Mouse (Mus musculus) 416B (cell line): Measurements from ENCODE around the gene Arhgef10l.
A peak's percentile ranks its signal among the peaks of the same experiment; 100 is the strongest.

Experiments used
- DNase-seq: peaks from one replicate; pipeline ENCODE4 v3.0.0; 2011; ENCODE audit warnings: low read depth

The Arhgef10l gene

DNA sequence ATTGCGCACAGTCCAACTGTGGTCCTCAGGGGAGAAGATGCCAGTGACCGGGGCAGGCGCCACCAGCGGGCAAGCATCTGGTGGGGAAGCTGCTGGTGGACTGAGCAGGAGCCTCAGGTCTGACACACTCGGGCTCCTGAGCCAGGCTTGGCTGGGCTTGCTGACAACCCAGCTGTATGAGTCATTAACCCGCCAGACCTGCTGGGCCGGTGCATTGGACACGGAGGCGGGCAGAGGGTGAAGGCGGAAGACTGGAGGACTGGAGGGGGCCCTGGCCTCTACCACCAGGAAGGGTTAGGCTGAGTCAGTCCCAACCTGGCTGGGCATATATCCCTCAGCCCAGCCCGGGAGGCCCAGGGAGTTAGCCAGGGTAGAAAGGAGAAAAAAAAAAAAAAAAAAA lies at the start of gene Arhgef10l:
TSS of gene Arhgef10l (minus strand) at position 253 of the 400 bp plus-strand sequence.
- peak; percentile 91 for DNase-seq

DNA sequence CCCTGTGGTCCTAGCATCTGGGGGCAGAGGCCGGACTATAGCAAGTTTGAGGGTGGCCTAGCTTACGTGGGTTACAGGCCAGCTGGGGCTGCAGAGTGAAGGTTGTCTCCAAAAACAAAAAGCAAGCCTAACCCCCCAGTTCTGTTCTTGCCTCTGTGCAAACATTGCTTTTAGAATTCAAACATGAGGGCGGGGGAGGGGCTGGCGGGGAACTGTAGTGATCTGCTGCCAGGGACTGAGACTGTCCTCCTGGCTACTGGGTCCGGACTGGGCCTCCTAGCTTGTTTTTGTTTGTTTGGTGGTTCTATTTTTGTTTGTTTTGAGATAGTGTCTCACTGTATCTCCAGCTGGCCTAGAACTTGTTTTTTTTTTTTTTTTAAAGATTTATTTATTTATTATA lies 48.8 kb upstream of the Arhgef10l start:
- DNase-seq: no peak

- DNase-seq: peak; percentile 76
Observed at GRCm38 (mm10) chr4:140713480-140714365, 47.9 kb upstream of the Arhgef10l start.

GRCm38 (mm10) chr4:140711360-140711759 lies 45.5 kb upstream of the Arhgef10l start:
- DNase-seq: no peak

- no peak for DNase-seq
Observed at GRCm38 (mm10) chr4:140710781-140711180, 45.0 kb upstream of the Arhgef10l start.

GRCm38 (mm10) chr4:140709617-140710016 lies 43.8 kb upstream of the Arhgef10l start:
- no peak for DNase-seq

- DNase-seq: no peak
Observed at GRCm38 (mm10) chr4:140709111-140709510, 43.3 kb upstream of the Arhgef10l start.

- no peak for DNase-seq
Observed at GRCm38 (mm10) chr4:140708297-140708927, 42.6 kb upstream of the Arhgef10l start.

- DNase-seq: no peak
Observed at GRCm38 (mm10) chr4:140707615-140708014, 41.8 kb upstream of the Arhgef10l start.

GRCm38 (mm10) chr4:140704166-140704565 lies 38.4 kb upstream of the Arhgef10l start:
- DNase-seq: peak; percentile 80

DNA sequence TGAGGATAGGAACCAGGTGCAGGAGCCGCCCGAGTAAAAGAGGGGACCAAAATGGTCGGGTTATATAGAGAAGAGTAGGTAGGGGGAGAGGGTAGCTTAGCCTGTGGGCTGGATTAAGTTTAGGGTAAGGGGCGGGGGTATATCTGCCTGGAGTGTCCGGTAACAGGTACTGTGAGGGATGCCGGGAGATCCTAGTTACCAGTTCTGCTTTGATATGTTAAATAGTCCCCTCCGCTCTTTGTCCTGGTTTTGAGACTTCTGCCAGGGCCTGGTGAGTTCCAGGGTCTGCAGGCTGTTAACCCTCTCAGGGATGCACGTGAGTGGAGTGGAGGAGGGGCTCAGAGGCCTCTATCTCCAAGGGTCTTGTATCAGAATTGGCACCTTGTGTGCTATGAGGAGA lies 37.8 kb upstream of the Arhgef10l start:
- no peak for DNase-seq

DNA sequence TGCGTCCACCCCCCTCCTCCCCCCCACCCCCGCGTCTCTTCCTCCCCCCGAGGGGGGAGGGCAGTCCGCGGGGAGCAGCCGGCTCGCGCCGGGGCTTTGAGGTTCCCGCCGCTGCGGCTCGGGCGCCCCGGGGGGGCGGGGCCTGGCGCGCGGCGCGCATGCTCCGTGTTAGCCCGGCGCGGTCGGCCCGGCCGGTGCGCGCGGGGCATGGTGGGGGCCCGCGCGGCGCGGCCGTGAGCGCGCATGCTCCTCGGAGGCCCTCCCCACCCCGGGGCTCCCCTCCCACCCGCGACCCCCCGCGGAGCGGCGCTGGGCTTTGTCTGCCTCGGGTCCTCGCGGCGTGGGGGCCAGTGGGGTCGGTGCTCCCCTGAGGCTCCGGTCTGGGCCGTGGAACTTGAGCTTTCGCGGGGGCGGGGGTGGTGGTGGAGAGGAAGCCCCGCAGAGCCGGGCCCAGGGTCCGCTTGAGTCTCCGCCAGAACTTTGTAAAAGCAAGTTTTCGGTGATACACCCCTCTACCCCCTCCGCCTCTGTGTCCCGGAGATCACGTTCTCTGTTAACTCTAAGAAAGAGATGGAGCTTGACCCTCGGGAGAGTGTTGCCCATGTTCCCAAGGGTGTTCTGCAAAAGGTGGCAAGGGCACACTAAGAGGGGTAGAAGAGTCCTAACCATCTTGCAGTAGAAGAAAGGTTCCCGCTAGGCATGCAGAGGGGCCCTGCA lies 37.0 kb upstream of the Arhgef10l start:
- peak; percentile 76 for DNase-seq

- DNase-seq: peak; percentile 84
Observed at GRCm38 (mm10) chr4:140701716-140702561, 36.1 kb upstream of the Arhgef10l start.

- DNase-seq: peak; percentile 89
Observed at GRCm38 (mm10) chr4:140701049-140701715, 35.4 kb upstream of the Arhgef10l start.

DNA sequence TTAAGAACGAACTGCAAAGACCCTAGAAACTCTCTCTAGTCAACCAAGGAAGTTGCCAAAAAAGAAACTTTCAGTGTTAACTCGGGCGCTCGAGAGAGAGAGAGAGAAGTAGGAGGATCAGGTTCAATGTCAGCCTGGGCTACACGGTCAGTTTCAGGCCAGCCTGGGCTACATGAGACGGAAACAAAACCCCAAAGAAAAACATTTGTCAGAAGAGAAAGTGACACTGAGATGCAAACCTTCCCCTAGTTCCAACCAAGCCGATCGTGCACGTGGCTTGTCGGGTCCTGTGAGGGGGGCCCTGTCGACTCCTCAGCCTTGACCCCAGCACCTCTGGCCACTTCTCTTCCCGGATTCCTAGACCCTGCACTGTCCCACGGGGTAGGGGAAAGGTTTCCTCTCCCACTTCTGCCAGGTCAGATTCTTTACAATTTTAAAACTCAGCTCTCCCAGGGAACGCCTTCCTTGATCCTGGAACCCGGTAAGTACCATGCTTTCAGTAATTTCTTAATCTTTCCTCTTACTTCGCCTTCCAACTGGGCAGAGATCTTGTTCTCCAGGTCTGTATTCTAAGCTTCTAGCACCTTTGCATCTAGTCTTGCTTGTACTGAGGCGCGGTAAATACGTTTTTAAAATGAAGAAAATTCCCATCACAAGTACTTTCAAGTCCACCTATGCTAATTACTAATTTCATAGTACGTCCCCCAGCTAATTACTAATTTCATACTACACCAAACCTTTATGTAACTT lies 34.6 kb upstream of the Arhgef10l start, which contains the start of gene Rcc2:
TSS of gene Rcc2 (plus strand) at position 273 of the 750 bp plus-strand sequence.
- peak; percentile 74 for DNase-seq

DNA sequence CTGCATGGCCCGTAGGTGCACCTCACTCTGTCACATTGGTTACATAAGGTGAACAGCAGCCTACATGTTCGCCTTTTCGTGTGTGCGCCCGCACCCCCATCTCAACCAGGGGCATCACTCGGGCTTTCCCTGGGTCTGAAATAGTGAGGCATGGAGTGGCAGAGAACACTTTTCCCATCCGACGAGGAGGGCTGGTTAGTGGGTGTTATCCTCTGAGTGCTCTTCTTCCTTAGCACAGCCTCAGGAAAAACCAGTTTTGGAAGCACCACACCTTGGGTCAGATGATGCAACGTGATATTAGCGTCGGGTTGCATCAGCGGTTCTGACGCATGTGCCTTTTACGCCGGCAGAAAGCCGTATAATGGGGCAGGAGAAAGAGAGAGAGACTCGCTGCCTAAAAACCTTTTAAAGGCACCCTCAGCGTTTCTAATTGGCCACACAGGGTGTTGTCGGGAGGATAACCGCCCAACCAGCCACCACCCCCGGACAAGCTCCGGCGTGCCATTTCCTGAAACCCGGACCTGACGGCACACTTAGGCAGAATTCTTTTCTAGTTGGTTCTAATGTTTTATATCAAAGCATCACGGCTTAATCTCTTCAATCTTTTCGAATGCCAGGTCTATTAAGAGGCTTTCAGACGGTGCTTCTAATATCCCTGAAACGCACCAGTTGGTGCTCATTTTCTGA lies 33.8 kb upstream of the Arhgef10l start:
- peak; percentile 98 for DNase-seq

DNA sequence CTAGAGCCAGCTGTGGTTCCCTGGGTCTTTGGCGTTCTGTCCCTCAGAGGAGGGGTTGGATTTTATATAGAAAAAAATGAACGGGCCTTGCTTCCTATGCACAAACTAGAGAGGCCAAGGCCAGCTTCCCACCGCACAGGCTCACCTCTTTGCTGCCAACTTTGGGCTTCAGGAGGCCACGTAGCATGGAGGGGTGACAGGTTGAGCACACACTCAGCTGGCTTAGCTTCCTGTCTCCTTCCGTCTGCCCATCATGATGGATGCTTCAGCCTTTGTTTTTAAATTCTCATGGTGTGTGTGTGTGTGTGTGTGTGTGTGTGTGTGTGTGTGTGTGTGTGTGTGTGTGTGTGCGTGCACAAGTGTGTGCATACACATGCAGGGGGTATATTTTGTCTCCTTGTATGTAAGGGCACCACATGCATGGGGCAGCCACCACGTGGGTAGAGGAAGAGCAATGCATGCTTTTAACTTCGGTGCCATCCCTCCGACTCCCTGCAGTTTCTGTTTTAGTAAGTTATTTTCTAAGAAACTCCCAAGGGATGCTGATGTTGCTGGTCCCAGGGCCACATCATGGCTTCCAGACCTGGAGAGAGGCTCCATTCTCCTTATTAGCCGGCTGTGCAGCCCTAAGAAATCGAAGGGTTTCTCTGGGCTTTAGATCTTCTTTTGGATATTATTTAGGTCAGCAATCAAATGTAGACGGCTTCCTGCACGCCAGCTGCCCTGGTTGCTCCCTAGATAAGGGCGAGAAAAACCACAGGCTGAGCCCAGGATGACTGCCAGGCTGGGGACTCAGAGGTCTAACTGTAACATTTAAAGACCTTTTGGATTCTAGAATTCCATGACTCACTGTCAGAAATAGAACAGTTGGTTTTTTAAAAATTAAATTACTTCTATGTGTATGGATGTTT lies 30.1 kb upstream of the Arhgef10l start:
- DNase-seq: peak; percentile 92

DNA sequence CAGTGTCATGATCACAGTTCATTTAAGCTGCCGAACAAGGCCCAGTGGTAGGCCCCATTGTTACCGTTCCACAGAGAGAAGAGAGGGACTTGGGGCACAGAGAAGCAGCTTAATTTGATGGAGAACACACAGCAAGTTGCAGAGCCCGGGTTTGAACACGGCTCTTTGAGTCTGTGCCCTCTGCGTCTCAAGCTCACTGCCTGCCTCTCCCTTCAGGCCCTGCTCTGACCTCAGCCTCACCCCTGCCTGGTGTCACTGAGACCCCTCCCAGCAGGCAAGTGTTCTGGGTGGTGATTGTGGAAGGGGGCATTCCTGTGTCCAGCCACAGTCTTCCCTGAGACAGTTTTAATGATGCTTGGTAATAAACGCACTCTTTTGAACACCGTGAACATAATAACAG lies 29.3 kb upstream of the Arhgef10l start:
- DNase-seq: no peak
